Mouse (Mus musculus) gastrocnemius, postnatal 25 days (tissue): Measurements from ENCODE around the gene Zranb3. TPM values are rescaled to one million over a fixed set of nuclear protein-coding genes. Genes with fewer than 3 reads are reported as not detected.
"Not testable (repeated sequence)": the region's sequence is repeated elsewhere in the genome, so short reads cannot be mapped to it uniquely, and the experiment has no call there.

Source experiments
- DNase-seq: peaks from one replicate; pipeline ENCODE4 v3.0.0; 2022
- total RNA-seq, 2 experiments: library from RNA; stranded (reverse); gene quantifications; 1 replicate in 1 of 2; 2 replicates in 1 of 2; pipeline ENCODE4 v1.2.3; 2021

Gene Zranb3
- total RNA-seq, 2 experiments from 2014 or later, result 3.6 to 4.2 TPM

DNA sequence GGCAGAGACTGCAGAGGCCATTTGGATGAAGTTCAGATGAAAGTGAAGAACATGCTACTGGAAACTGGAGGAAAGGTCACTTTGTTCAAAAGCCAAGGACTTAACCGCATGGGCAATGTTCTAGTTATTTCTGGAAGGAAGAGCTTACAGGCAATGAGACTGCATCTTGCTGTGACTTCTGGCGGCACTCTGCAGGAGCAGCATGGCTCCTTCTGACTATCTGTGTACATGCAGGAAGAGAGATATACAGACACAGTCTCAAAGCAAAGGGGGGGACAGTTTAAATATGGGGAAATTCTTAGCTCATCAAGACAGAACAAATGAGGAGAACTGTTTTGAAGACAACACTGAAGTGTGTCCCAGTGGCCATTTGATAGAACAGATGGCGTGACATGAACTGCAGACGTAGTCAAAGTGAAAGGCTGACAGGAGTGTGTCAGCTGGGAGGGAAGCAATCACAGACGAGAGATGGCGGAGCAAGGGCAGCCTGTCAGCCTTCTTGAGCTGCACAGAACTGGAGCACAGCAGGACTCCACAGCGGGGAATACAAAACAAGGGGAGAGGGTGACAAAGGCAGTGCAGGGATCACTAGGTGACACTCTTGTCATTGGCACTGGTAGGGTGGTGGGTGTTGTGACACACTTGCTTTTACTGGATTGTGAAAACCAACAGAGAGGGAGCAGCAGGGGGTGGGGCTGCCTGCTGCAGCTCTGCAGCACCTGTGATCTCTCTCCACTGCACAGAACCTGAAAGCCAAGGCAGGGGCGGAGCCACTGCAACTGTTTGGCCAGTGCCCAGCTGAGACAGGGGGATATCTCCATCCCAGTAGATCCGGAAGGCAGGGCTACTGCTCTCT, 112.7 kb downstream of the Zranb3 start:
- DNase-seq, result peak; percentile 28

DNA sequence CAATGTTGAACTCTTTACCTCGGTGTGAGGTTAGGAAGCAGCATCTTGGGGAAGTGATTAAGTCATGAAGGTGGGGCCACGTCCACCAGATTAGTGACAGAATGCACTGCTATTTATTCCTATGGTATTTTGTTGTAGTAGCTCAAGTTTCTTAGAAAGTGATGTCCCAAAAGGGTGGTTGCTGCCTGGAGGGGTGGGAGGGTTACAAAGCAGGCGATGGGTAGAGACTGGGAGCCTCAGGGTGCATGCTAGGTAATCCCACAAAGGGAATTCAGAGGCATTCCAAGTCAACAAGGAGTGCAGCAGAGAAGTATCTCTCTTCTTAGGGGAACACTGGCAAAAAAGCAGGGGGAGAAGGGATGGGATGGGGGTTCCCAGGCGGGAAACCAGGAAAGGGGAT, 113.5 kb downstream of the Zranb3 start:
- DNase-seq, result no peak

DNA sequence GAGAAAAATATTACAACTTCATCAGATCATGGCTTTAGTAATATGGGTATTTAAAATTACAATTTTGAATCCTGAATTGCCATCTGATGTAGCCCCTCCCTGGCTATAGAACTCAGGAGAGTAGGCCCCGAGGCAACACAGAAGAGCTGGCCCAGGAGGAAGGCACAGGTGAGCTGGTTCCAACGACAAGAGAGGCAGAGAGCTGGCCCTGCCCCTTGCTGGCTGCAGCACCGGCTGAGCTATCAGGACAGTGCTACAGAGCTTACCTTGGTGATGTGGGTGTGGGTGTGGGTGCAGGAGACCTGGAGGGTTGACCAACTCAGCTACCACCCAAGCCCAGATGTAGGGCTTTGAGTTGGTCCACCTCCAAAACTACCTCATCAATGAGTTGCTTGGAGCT, 114.6 kb downstream of the Zranb3 start:
- DNase-seq, result no peak

DNA sequence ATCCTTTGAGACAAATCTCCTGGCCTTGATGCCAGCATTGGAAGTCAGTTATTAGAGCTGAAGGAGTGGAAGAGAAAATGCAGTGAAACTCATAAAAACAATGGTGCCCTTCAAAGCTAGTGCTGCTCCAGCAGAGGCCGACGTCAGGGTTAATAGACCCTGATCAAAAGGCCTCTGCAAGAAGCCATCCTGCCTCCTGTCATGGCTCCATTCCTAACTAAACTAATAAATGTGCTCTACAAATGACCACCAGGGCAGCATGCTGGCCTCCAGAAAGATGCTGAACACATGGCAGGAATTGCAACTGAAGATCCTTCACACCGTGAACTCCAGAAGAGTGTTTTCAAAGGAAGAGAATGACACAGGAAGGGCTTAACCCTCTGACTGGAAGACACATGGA, 117.5 kb downstream of the Zranb3 start:
- no peak for DNase-seq

DNA sequence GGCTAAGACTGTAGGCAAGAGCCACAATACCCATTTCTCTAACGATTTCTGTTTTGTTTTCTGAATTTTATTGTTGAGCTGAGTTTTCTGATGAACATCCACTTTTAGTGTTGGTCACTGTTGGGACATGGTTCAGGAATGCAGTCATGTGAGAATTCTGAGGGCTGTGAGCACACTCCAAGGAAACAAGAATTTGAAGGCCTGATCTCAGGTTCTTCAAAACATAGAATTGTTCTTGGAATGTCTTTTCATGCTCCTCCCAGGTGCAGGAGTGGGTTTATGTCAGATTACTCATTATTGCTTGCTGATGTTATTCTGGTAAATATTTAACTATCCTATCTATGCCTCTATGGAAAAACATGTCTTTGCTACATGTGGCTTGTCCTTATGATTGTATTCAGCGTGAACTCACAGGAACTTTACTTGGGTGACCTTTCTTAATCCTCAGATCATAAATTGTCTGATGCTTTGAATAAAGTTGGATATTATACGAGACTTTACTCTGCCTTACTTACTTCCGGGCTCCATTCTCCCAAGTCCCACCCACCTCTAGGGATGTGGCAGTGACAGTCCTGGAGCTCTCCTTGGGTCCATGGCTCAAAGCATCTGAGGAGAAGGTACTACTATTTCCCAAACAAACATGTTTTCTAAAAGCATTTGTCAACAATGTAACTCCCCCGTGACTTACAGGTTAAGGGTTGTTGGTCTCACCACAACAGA, 119.4 kb downstream of the Zranb3 start:
- DNase-seq, result no peak

DNA sequence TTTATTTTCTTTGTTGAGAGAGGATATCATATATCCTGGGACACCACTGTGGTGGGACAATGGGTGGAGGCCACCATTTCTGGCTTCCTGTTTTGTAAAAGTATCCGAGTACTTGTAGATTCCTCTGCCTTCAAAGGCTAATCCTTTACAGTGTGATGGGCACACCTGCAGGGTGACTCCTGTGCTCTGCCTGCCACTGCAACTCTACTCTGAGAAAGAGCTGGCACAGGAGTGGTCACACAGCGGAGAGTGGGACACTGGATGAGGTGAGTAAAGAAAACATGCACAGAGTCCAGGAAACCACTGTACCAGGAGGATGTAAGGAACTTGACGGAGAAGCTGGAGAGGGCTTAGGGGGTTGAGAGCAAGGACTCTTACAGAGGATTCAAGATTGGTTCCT, 120.6 kb downstream of the Zranb3 start:
- no peak for DNase-seq

DNA sequence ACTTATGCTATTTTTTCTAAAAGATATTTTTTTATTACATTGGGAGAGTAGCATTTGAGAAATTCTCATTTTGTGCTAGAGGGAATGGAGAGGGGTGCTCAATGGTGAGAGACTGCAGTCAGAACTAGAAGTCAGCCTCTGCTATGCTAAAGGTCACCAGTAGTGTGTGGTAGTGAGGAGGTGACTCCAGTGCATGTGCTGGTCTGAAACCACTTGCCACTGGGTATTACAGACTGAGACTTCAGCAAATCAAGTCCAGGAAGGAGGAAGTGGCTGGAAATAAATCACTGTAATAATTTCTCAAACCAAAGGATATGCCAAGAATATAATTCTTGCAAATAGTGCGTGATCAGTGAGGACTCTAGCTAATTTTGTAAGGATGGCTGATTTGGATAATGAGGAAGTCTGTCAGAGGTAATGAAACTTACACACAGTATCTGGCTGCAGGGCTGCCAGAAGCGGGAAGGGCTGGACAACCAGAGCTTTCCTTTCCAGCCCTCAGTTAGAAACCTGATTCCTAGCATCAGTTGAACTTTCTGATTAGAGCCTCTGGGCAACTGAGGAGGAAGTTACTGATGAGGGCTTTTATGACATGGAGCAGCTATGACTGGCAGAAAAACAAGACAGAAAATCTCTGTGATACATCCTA, 121.8 kb downstream of the Zranb3 start:
- no peak for DNase-seq

DNA sequence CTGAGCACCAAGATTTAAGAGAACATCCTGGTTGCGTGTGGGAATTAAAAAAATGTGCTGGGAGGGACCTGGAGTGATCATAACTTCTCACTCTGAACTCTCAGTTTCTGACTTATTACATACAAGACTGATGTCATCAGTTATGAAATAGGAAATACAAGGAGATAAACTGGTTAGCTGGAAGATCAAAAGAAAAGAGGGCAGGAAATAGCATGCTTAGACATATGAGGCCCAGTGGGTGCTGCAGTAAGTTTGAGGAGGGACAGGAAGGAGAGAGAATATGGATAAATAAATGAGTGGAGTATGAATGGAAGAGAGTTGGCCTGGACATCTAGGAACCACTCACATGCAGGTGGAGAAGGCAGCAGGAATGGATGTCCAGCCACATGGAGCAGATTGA, 124.7 kb downstream of the Zranb3 start:
- no peak for DNase-seq

DNA sequence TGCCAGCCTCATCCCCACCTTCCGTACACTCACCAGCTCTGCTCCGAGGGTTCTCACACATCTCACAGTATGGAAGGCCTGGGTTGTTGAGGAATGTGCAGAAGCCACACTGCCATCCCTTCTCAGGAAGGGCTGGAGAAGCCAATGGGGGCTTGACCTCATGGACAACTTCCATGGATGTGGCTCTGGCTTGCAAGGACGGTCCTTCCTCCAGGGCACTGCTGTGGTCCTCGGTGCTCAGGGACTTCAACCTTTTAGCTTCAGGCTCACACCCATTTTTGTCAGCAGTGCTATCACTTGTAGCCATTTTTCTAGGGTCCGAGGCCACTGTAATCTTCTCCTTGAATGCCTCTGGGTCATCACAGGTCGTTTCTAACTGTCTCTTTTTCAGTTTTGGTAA, 126.7 kb downstream of the Zranb3 start:
- DNase-seq, result no peak

DNA sequence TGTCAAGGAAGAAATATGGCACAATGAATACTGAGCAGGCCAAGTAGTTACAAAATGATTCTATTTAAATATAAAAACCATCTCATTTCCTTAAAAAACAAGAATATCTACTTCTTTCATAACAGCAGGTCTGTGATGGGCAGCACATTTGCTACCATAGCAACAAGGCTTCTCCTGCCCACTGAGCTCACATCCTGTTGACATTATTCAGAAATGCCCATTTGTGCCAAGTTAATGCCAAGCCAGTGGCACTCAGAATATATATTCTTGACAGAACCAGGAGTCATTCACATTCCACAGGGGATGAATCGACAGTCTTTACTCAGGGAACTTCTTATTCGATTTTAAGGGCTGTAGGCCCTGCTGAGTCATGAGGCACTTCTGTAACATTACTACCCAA, 127.2 kb downstream of the Zranb3 start:
- DNase-seq, result no peak

DNA sequence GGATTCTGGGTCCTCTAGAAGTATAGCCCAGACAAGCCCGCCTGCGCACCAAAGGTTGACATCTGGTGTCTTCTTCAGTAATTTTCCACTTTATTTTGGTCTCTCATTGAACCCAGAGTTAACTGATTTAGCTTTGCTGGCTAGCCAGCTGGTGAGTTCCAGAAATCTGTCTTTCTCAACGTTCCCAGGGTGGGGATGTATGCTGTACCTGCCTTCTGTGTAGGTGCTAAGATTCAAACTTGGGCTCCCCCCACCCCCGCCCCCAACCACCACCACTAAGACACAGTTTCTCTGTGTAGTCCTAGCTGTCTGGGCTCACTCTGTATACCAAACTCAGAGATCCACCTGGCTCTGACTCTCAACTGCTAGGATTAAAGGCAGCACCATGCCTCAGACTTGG, 128.8 kb downstream of the Zranb3 start:
- DNase-seq, result no peak

DNA sequence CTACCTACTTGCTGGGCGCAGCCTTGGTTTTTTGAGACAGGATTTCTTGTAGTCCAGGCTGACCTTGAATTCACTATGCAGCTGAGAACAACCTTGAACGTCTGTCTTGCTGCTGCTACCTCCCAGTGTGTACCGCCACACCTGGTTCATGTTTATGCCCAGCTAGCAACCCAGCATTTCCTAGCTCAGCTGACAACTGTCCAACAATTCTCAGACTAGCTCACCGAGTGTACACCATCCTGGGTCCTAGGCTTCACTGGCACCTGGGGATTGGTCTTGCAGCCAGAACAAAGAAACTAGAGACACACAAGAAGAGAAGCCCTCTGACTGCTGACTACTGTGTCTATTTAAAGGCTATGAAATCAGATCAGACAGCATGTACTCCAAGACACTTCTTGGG, 132.0 kb downstream of the Zranb3 start:
- DNase-seq, result peak; percentile 50

DNA sequence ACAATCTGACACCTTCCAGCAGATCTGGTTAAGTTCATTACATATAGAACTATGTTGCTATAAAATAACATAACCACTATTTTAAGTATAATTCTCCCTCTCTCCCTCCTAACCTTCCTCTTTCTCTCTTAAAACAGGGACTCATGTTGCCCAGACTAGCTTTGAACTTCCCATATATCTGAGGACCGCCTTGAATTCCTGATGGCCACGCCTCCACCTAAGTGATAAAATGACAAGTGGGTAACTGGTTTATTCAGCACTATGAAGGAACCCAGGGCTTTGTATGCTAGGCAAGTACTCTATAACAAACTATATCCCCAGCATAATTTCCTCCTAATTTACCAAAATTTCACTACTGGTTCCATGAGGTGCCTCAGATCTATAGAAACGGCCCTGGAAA, 139.5 kb downstream of the Zranb3 start:
- no peak for DNase-seq

DNA sequence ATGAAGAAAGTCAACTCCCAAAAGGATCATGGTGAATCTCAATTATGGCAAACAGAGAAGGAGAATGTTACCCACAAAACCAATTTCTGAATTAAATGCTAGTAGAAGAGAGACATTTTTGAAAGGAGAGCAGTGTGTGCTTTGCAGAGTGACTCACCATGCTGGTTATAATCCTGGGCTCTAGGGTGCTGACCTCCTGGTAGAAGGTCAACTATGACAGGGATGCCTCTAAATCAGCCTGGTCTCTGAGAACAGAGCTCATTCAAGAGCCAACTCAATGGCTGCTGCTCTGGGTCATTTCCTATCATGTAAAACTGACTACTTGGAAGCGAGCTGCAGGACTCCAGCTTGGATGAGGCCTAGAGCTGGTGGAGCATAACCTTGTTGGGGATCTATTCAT, 141.7 kb downstream of the Zranb3 start:
- no peak for DNase-seq

DNA sequence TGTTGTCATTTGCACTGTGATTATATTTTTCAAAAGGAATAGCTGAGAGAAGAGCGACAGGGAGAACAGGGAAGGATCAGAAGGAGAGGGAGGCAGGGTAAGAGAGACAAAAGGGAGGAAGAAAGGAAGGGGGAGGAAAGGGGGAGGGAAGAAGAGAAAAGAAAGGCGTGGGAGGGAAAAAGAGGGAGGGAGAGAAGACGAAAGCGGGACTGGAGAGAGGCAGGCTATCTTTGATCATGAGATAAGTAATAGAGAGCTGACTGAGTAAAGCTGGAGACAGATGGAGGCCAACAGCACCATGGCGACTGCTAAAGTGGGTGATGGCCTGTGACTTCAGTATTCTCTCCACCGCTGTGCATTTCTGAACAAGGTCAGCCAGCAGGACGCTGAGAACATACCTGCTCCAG, 143.5 kb downstream of the Zranb3 start:
- no peak for DNase-seq

DNA sequence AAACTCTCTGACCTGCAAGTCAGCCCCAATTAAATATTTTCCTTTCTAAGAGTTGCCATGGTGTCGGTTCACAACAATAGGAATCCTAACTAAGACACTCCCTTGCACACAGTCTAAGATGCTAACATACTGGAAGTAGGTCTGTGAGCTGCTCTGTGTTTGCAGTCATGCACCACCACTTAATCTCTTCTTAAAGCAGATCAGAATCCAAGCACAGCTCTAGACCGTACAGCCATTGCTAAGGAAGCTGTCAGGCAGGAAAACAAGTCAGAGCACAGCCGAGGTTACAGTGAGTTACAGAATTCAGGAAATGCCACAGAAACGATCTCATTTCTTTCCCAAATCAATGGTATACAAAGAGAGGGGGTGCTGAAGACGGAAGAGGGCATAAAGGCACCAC, 144.0 kb downstream of the Zranb3 start:
- DNase-seq, result no peak

DNA sequence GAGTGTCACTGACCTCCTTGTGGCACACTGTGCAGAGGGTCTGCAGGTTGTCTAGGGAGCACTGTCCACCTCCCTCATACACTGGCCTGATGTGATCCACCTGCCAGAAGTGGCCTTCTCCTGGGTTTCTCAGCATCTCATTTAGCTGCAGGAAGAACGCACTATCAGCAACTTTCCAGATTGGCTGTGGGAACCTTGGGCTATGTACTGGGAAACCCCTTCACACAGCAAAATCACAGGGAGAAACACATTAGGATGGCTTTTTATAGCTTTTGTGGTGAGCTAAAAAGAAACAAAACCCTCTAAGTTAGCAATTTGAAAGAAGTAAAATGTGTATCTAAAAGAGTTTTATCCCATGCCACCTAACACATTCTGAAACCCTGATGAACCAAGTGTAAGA, 146.3 kb downstream of the Zranb3 start:
- no peak for DNase-seq

DNA sequence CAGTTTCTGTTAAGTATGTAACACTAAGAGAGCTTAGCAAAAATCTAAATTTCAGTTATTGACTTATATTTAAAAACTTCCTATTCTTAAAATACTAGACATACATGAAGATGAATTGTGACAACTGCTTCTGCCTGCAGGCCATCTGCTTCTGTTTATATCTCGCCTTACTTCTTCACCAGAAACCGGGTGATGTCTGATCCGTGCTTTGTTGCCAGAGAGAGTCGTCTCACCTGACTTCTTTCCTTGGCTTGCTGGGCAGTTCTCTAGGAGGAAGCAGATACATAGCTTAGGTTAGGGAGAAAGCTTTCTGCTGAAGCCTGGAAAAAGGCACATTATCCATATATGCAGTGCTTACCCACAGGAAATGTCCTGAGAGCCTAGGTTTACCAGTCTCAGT, 148.0 kb downstream of the Zranb3 start:
- DNase-seq, result no peak

DNA sequence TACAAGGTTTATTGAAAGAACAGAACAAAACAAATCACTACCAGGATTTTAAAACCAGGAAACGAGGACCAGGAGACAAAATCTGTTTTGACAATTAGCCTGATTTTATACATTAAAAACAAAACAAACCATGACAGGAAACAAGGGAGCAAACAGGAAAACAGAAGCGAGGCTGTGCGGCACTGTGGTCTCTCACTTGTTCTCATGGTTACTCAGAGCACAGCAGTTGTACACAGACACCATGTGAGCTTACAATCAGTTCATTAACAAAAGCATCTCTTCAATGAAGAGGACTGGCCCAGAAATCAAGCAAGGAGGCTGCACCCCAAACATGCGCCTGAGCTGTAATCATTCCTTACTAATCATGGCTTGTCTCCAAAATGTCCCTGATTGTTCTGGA, 148.6 kb downstream of the Zranb3 start:
- not testable (repeated sequence) for DNase-seq

DNA sequence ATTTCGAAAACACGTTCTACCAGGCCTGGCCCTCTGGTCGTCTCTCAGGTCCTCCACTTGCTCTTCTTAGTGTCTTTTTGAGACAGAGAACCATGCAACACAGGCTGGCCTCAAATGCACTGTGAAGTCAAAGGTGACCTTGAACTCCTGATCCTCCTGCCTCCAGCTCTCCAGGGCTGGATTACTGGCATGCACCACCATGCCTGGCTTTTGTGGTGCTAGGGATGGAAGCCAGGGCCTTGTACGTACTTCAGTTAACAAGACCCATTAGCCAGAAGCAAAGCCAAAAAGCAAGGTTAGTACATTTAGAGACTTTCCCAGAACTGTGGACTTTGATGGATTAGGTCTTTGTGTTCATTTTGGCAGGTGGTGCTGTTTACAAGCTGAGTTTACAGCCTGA, 150.6 kb downstream of the Zranb3 start:
- DNase-seq, result no peak

DNA sequence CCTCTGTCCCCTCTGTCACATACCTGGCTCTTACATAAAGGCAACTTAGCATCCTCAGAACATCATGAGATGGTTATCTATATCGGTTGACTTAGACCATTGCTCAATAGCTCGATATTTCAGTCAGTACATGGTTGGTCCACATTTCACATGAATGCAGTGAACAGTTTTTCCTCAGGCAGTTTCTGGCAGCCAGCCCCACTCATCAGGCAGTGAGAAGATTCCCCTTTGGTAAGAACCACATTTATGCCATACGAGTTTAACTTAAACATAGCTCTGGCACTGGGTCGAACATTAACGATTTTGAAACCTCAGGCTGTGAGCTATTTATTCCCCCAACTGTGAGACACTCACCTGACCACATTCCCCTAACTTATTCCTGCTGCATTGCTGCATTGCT, 154.1 kb downstream of the Zranb3 start:
- no peak for DNase-seq

DNA sequence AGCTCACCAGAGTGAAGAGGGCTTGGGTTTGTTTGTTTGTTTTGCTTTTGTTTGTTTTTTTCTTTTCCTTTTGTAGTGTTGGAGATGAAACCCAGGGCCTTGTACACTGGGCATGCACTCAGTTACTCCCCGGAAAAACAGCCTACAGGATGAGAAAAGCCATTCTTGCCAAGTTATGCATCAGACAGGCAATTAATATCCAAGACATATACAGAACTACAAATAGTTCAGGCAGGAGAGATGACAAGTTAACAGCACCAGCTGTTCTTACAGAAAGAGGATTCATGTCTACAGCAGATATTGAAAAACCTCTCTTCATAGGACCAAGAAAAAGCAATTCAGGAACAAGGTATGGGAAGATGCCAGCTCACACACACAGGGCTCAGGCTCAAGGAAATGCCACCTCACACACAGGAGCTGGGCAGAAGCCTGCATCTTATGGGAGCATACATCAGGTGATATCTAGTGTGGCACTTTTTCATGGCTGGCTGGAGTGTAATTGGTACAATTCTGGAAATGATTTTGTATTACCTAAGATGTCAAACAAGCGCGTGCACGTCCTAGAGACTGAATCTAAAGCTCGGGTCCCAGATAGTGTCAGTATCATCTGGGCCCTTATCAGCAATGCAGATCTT, 156.1 kb downstream of the Zranb3 start:
- no peak for DNase-seq
